In genomic region chr9:30484183-30484582, GRCm38 (mm10) we compare ENCODE assay signal across 16 mouse cellular contexts.
"Had no signal": no experiment of that assay in that cellular context is flagged by ENCODE, and none has a peak within 500 bp of the region (broad histone marks: within the 10 kb centered on the region; RNA-seq: fewer than 3 reads in every experiment).

No protein-coding gene starts in this region.

- DNase-seq: retina, postnatal 1 day; right cerebral cortex, adult 18-20 months; right cerebral cortex, postnatal 14 days; right cerebral cortex, postnatal 25 days; right cerebral cortex, postnatal 4 days; spleen, adult 18-20 months; thymus, adult 18-20 months; thymus, adult 2 months; thymus, postnatal 14 days; thymus, postnatal 25 days; thymus, postnatal 36 days; thymus, postnatal 4 days had no signal

- H3K27me3 ChIP-seq: neural tube, embryonic 13.5 days; neural tube, embryonic 15.5 days; stomach, embryonic 15.5 days had no signal

- H3K27ac ChIP-seq: neural tube, embryonic 13.5 days; neural tube, embryonic 15.5 days; stomach, embryonic 15.5 days; stomach, postnatal 0 days had no signal

- H3K9ac ChIP-seq: neural tube, embryonic 13.5 days; neural tube, embryonic 15.5 days; stomach, embryonic 15.5 days had no signal

- H3K4me2 ChIP-seq: neural tube, embryonic 13.5 days; neural tube, embryonic 15.5 days; stomach, embryonic 15.5 days had no signal

- H3K4me1 ChIP-seq: neural tube, embryonic 13.5 days; neural tube, embryonic 15.5 days; stomach, embryonic 15.5 days had no signal

- H3K9me3 ChIP-seq: neural tube, embryonic 13.5 days; neural tube, embryonic 15.5 days; stomach, embryonic 15.5 days had no signal

- H3K4me3 ChIP-seq: neural tube, embryonic 13.5 days; neural tube, embryonic 15.5 days; stomach, embryonic 15.5 days had no signal

- H3K36me3 ChIP-seq: neural tube, embryonic 13.5 days; neural tube, embryonic 15.5 days; stomach, embryonic 15.5 days had no signal
